Mouse (Mus musculus) liver, embryonic 14.5 days (tissue): ENCODE results near the gene Fgfr2.

ENCODE experiments used
- CTCF ChIP-seq: IDR thresholded peaks from 2 replicates; pipeline ENCODE4 v1.5.1; 2016; ENCODE audit warnings: antibody characterized with exemption, low read depth, control low read depth
- EP300 ChIP-seq: IDR thresholded peaks from 2 replicates; pipeline ENCODE4 v1.6.1; 2016; ENCODE audit warnings: antibody characterized with exemption, low read depth

DNA sequence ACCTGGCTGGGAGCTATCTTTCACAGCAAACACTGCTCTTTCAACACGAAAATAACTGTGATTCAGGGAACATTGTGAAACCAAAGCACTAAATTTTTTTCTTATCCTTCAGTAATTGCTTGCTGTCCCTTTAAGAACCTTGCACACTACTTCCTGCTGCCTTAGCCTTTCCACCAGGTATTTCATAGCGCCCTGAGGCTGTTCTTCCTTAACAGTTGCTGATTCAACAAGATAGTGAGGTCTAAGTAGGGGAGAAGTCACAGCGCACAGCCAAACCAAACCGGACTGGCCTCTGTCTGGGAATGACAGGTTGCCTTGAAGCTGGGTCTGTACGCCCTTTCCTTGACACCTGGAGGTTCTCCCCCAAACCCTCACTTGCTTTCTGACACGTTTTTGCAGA is 72.5 kb downstream of the Fgfr2 start:
- TF ChIP-seq CTCF (no peak), EP300 (no peak)
